Comparison of ENCODE assay signal across 28 mouse cellular contexts in genomic region chr8:89980441-89980840, GRCm38 (mm10).
"Had no signal": no experiment of that assay in that cellular context is flagged by ENCODE, and none has a peak within 500 bp of the region (broad histone marks: within the 10 kb centered on the region; RNA-seq: fewer than 3 reads in every experiment).

No protein-coding gene starts in this region.

- ATAC-seq: forebrain, embryonic 13.5 days; forebrain, embryonic 14.5 days; forebrain, embryonic 15.5 days; forebrain, embryonic 16.5 days; forebrain, postnatal 0 days had no signal

- H3K27ac ChIP-seq: embryonic facial prominence, embryonic 10.5 days; embryonic facial prominence, embryonic 12.5 days; embryonic facial prominence, embryonic 13.5 days; embryonic facial prominence, embryonic 15.5 days; forebrain, embryonic 10.5 days; forebrain, embryonic 12.5 days; forebrain, embryonic 13.5 days; forebrain, embryonic 15.5 days; gastrocnemius, adult 2 months; heart, adult 2 months had no signal

- H3K4me3 ChIP-seq: embryonic facial prominence, embryonic 10.5 days; embryonic facial prominence, embryonic 12.5 days; embryonic facial prominence, embryonic 13.5 days; embryonic facial prominence, embryonic 15.5 days; erythroblast, embryonic 14.5 days; forebrain, embryonic 10.5 days; forebrain, embryonic 12.5 days; forebrain, embryonic 13.5 days; forebrain, embryonic 15.5 days; gastrocnemius, adult 2 months; heart, adult 2 months had no signal

- DNase-seq: cerebellum, adult 2 months; cerebellum, adult 8-10 months; cerebellum, adult 9-10 months; cerebellum, adult 9-11 months; cerebellum, postnatal 10 days; cerebellum, postnatal 14 days; cerebellum, postnatal 25 days; cerebellum, postnatal 36 days; embryo, embryonic 11 days; forebrain, postnatal 0 days; gastrocnemius, adult 2 months; gastrocnemius, postnatal 10 days; gastrocnemius, postnatal 14 days; gastrocnemius, postnatal 25 days; gastrocnemius, postnatal 36 days; heart, adult 18-20 months; heart, adult 2 months had no signal

- H3K4me1 ChIP-seq: embryonic facial prominence, embryonic 12.5 days; embryonic facial prominence, embryonic 13.5 days; embryonic facial prominence, embryonic 15.5 days; forebrain, embryonic 12.5 days; forebrain, embryonic 13.5 days had no signal

- H3K36me3 ChIP-seq: embryonic facial prominence, embryonic 10.5 days; embryonic facial prominence, embryonic 12.5 days; embryonic facial prominence, embryonic 13.5 days; embryonic facial prominence, embryonic 15.5 days; forebrain, embryonic 10.5 days; forebrain, embryonic 12.5 days; forebrain, embryonic 15.5 days had no signal

- H3K4me2 ChIP-seq: embryonic facial prominence, embryonic 12.5 days; embryonic facial prominence, embryonic 13.5 days; embryonic facial prominence, embryonic 15.5 days; forebrain, embryonic 12.5 days; forebrain, embryonic 13.5 days; forebrain, embryonic 15.5 days had no signal

- H3K9me3 ChIP-seq: embryonic facial prominence, embryonic 10.5 days; embryonic facial prominence, embryonic 12.5 days; embryonic facial prominence, embryonic 13.5 days; embryonic facial prominence, embryonic 15.5 days; forebrain, embryonic 10.5 days; forebrain, embryonic 12.5 days; forebrain, embryonic 13.5 days; forebrain, embryonic 15.5 days had no signal

- H3K27me3 ChIP-seq: embryonic facial prominence, embryonic 12.5 days; embryonic facial prominence, embryonic 13.5 days; embryonic facial prominence, embryonic 15.5 days; forebrain, embryonic 12.5 days; forebrain, embryonic 13.5 days; forebrain, embryonic 15.5 days had no signal

- H3K9ac ChIP-seq: embryonic facial prominence, embryonic 12.5 days; embryonic facial prominence, embryonic 13.5 days; embryonic facial prominence, embryonic 15.5 days; forebrain, embryonic 12.5 days; forebrain, embryonic 13.5 days; forebrain, embryonic 15.5 days; forebrain, postnatal 0 days had no signal
